Mouse (Mus musculus): ENCODE data around the gene Tnnt1.
"Not testable (repeated sequence)": the region's sequence is repeated elsewhere in the genome, so short reads cannot be mapped to it uniquely, and the experiment has no call there.

Gene Tnnt1

GRCm38 (mm10) chr7:4516332-4517050, at the start of gene Tnnt1:
Gene Tnnt1, minus strand, starts transcription at chr7:4516382.
- DNase-seq: no peak

GRCm38 (mm10) chr7:4562660-4563059, 46.5 kb upstream of the Tnnt1 start:
- DNase-seq: peak; percentile 20

DNA sequence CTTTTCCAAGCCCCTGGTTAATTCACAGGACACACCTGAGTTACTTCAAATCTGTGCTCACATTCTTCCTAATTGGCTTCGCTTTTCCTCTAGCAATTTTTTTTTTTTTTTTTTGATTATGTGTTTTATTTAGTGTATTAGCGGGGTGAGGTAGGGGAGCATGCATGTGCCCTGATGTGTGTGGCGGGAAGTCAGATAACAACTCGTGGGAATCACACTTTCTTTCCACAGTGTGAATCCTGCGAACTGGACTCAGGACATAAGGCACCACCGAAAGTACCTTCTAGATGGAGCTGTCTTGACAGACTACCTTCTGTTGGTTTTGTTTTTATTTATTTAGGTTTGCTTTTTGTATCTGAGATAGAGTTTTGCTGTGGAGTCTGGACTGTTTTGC, 41.0 kb upstream of the Tnnt1 start:
- DNase-seq: no peak

DNA sequence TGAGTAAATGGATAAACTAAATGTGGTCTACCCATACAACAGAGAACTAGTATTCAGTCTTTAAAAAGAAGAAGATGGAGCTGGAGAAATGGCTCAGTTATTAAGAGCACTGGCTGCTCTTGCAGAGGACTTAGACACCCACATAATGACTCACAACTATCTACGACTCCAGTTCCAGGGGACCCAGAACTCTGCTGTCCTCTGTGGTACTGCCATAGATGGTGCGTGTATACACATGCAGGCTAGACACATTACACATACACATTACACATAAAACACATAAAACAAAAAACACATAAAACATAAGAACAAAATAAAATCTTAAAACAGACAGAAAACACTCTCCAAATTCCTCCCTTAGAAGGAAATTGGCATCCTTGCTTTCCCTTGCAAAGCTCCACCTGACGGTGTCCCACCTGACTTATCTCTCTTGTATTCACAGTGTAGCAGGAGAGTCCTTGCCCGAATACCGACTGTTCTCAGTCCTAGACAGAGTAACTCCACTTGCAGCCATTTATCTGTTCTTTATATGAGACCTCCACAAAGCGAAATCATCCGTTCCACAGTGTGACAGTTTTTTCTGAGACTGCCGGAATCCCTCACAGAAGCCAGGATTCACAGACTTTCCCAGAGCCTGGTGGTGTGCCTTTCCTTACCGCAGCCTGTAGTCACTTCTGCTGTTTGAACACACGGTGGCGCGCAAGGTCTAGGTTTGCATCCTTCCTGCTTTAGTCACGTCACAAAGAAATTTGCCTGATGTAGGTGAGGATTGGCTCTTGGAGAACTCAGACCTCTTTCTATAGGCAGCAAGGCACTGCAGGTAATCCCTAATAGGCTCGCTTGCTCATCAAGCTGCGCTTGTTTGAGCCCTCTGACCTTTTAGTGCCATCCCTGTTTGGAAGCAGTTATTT, 40.3 kb upstream of the Tnnt1 start:
- peak; percentile 76 for DNase-seq

GRCm38 (mm10) chr7:4547221-4547641, 31.0 kb upstream of the Tnnt1 start, which contains the start of gene Syt5:
Gene Syt5, minus strand, starts transcription at chr7:4547541.
- DNase-seq: peak; percentile 19

DNA sequence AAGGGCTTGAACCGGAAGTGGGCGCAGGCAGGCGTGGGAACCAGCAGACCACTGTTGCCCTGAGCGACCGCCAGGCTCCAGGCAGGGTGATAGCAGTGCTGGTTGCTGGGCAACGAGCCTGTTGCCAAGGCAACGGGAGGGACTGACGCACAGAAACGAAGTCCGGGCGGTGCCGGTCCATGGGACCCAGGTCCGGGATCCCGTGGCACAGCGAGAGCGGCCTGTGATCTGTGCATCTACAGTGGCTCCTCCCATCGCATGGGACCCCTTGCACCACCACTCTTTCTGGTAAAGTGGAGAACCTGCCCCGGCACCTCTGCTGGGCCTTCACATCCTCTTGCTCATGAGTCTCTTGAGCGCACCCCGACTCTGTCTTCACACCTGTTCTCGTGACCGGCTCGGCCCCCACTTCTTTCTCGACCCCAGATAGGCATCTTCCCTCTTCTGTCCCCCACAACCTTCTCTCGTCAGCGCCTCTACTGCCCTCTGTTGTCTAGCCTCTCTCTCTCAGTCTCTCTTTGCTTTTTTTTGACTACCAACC, 30.5 kb upstream of the Tnnt1 start:
- DNase-seq: no peak

- DNase-seq: no peak
Observed at GRCm38 (mm10) chr7:4546050-4546449, 29.9 kb upstream of the Tnnt1 start.

DNA sequence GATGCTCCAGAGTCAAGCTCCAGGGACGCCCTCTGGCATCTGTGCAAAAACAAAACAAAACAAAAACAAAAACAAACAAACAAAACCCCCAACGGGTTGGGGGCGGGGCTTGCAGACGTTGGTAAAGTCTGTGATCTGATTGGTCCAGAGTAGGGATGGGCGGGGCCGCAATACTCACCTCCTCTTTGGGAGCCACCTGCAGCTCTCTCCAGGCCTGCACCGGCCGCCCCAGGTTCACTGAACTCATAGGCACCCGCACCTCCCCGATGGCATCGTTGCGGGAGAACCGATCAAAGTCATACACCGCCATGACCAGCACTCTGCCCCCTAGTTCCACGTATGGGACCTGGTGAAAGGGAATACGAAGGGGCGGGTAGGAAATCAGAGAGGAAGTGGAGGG, 25.8 kb upstream of the Tnnt1 start:
- peak; percentile 24 for DNase-seq

DNA sequence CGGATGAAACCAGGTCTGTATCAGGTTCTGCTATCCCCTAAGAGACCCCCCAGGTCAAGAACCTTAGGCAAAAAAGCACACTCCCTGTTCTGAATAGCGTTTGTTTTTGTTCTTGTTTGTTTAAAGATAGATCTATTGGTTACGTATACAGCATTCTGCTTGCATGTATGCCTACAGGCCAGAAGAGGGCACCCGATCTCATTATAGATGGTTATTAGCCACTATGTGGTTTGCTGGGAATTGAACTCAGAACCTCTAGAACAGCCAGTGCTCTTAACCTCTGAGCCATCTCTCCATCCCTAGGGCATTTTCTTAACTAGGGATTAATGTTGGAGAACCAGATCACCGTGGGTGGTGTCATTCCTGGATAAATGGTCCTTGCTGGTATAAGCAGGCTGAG, 25.2 kb upstream of the Tnnt1 start:
- no peak for DNase-seq

- DNase-seq: no peak
Observed at GRCm38 (mm10) chr7:4539019-4539418, 22.8 kb upstream of the Tnnt1 start.

- no peak for DNase-seq
Observed at GRCm38 (mm10) chr7:4537181-4537580, 21.0 kb upstream of the Tnnt1 start.

GRCm38 (mm10) chr7:4536369-4536768, 20.2 kb upstream of the Tnnt1 start:
- DNase-seq: no peak

- DNase-seq: no peak
Observed at GRCm38 (mm10) chr7:4532005-4532729, 16.0 kb upstream of the Tnnt1 start, which contains the start of gene Dnaaf3. Gene Dnaaf3, minus strand, starts transcription at chr7:4532453.

DNA sequence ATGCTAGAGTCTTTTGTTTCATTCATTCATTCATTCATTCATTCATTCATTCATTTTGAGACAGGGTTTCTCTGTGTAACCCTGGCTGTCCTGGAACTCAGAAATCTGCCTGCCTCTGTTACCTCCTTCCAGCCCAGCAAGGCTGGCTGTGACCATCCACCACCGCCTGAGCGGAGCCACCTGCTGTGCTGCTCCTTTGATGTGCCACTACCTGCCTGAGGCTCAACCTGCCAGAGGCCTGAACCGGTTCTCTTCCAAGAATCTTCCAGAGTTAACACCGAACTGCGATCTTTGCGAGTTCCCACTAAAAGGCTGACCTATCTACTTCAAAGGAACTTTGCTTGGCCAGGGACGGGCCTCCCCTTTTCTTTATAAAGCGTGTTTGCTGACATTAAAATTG, 14.0 kb upstream of the Tnnt1 start:
- not testable (repeated sequence) for DNase-seq

DNA sequence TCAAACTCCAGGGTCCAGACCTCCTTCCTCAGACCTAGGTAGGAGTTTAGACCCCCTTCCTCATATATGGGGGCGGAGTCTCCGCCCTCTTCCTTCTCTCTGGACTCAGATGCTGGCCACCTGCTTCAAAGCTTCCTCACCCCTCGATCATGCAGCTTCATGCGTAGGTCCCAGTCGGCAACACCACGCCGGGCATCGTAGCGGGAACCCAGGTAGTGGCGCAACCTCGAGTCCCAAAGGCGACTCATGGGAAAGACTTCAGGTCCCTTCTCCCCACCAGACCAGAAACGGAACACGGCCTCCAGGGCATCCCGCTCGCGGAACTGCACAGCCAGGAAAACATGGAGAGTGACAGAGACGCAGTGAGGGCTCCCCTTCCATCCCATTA, 11.1 kb upstream of the Tnnt1 start:
- DNase-seq: no peak

DNA sequence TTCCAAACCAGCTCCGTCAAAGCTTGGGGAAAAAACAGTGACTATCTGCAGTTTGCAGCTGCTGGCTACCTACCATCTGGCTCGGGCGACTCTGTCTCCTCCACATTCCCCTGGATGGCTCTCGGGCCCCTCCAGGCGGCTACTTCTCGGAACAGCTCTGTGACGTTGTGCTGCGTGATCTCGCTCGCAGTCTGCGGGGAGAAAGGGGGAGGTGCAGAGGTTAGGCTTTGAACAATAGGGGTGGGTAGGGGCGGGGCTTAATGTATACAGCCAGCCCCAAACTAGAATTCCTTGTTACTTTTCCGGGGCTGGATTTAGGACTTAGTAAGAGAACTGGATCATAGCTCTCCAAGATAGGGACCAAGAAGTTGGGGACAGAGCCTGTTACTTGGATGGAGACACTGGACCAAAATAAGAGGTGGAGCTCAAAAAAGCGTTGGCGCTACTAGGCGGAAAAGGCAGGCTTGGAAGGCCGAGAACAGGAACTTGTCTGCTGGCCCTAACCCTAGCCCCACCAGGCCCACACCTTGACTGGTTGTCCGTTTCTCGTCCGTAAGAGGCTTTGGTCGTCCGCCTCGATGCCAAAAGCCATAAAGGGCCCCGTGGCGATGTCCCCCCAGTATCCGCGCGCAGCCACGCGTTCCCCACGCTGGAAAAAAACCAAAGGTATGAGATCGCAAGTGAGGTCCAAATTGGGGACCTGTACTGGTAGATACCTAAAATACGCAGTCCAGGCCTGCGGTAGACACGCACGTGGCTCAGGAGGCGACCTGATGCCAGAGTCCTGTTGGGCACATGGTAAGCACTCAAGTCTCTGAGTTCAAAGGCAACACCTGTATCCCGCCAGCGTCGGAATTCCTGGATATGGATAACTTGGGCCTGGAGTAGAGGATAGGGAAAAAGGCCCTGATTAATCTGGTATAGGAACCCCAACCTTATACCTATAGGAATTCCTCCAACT, 10.4 kb upstream of the Tnnt1 start:
- peak; percentile 84 for DNase-seq

GRCm38 (mm10) chr7:4524212-4524922, 8.2 kb upstream of the Tnnt1 start, which contains the start of gene Tnni3:
Gene Tnni3, minus strand, starts transcription at chr7:4524229.
- peak; percentile 66 for DNase-seq

DNA sequence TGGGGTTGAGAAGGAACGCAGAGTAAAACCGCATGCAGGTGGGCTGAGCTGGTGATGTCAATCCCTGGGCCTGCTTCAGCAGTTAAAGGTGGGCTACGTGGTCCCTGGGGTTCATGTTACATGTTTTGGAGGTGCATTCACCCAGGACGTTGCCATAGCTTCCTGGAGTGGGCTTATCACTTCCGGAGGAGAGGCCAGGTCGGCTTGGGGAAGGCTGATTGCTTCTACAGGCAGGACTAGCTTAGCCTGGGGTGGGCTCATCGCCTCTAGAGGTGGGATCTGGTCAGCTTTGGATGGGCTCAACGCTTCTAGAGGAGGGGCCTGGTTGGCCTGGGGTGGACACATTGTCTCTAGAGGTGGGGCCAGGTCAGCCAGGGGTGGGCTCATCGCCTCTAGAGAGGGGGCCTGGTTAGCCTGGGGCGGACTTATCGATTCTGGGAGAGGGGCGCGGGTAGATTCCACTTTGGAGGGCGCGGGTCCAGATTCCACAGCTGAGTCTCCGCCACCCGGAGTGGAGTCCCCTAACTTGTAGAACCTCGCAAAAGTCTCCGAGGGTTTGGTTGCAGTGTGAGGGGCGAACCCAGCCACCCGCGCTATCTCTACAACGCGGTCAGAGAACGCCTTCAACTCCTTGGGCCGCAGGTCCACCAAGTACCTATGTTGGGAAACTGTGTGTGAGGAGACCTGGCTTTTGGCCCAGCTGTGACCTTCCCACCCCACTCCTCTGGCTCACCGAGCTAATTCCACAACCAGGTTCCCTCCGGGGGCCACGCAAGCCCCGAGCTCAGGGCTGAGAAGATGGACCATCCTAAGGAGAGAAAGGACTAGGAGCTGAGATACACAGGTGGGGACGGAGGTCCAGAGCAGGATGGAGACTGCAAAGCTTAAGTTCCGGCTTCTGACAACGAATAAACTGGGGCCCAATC, 7.3 kb upstream of the Tnnt1 start:
- DNase-seq: no peak

- no peak for DNase-seq
Observed at GRCm38 (mm10) chr7:4522292-4522691, 6.1 kb upstream of the Tnnt1 start.

Data from thymus, postnatal 14 days (tissue).